Mouse (Mus musculus) liver, embryonic 11.5 days (tissue): Measurements from ENCODE around the gene Trub2. TPM values are rescaled to one million over a fixed set of nuclear protein-coding genes. Genes with fewer than 3 reads are reported as not detected.
A peak's percentile ranks its signal among the peaks of the same experiment; 100 is the strongest.

Experiments used
- ATAC-seq: fragments of 200-750 bp; cut with Nextera tagmentation; replicated peaks from 2 replicates; pipeline ENCODE4 v1.8.0; 2017; ENCODE audit warnings: moderate number of reproducible peaks, mild to moderate bottlenecking, moderate TSS enrichment, moderate library complexity; ENCODE audit not compliant: low FRiP score
- DNase-seq: peaks from one replicate; pipeline ENCODE4 v3.0.0-alpha.2; 2017; ENCODE audit warnings: low spot score
- H3K27ac ChIP-seq: fragments of 300-500 bp; sonication (generic); 2 replicates; pipeline ENCODE4 v1.5.1; 2014; ENCODE audit warnings: mild to moderate bottlenecking, low read depth, low read length, control low read depth
- H3K27me3 ChIP-seq: fragments of 300-500 bp; sonication (generic); replicated peaks from 2 replicates; pipeline ENCODE4 v1.6.1; 2014; ENCODE audit warnings: low read length, mixed read lengths; ENCODE audit not compliant: control insufficient read depth, insufficient read depth
- H3K36me3 ChIP-seq: fragments of 300-500 bp; sonication (generic); 2 replicates; pipeline ENCODE4 v1.6.1; 2014; ENCODE audit warnings: mild to moderate bottlenecking, low read length, moderate library complexity, mixed read lengths; ENCODE audit not compliant: control insufficient read depth, insufficient read depth
- H3K4me1 ChIP-seq: fragments of 300-500 bp; sonication (generic); replicated peaks from 2 replicates; pipeline ENCODE4 v1.6.1; 2014; ENCODE audit warnings: low read length, mixed read lengths; ENCODE audit not compliant: control insufficient read depth, insufficient read depth
- H3K4me2 ChIP-seq: fragments of 300-500 bp; sonication (generic); 2 replicates; pipeline ENCODE4 v1.6.1; 2014; ENCODE audit warnings: mild to moderate bottlenecking, control low read depth, moderate library complexity
- H3K4me3 ChIP-seq: fragments of 300-500 bp; sonication (generic); 2 replicates; pipeline ENCODE4 v1.5.1; 2014; ENCODE audit warnings: low read depth, low read length, control low read depth
- H3K9ac ChIP-seq: fragments of 300-500 bp; sonication (generic); 2 replicates; pipeline ENCODE4 v1.6.1; 2014; ENCODE audit warnings: low read depth, low read length, control low read depth
- H3K9me3 ChIP-seq: fragments of 300-500 bp; sonication (generic); 2 replicates; pipeline ENCODE4 v1.6.1; 2016; ENCODE audit warnings: low read length, inconsistent platforms, mixed read lengths; ENCODE audit not compliant: control insufficient read depth
- WGBS: fragments of 180-500 bp; shearing (Covaris S2); extraction: QIAGEN DNeasy Blood & Tissue Kit; methylation state at CpG from one replicate; pipeline ENCODE4 v1.1.7; 2014; 5-methylcytosine and 5-hydroxymethylcytosine counted together
- polyA plus RNA-seq: library from polyadenylated mRNA; unstranded; fragments of >200 nt; fragmentation: Nextera tagmentation; extraction: Ambion mirVana; gene quantifications from 2 replicates; pipeline ENCODE4 v1.2.1, GENCODE M21; 2014

Gene Trub2
- polyA plus RNA-seq, 1 experiment from 2014 or later, result 29.0 TPM

GRCm38 (mm10) chr2:29819363-29819762, 31.1 kb upstream of the Trub2 start:
- 32% methylated on average over 2 of the region's 2 CpGs for WGBS
- DNase-seq (no peak), ATAC-seq (no peak)
- Histone ChIP-seq H3K9ac (no peak overlapping the region), H3K4me3 (no peak overlapping the region), H3K36me3 (no peaks in the 10 kb centered on the region), H3K27me3 (no peaks in the 10 kb centered on the region), H3K9me3 (no peaks in the 10 kb centered on the region), H3K4me1 (peaks cover 13% of the 10 kb centered on the region), H3K27ac (peak overlapping the region; percentile 88; the same call in 1 of the 2 replicates), H3K4me2 (peak overlapping the region; percentile 95)

GRCm38 (mm10) chr2:29817426-29818232, 29.3 kb upstream of the Trub2 start:
- peak; percentile 81 for DNase-seq
- Histone ChIP-seq H3K9me3 (no peaks in the 10 kb centered on the region), H3K36me3 (0 out of 2 replicates have a peak, but pooled peaks cover 2% of the 10 kb centered on the region), H3K4me1 (peaks cover 13% of the 10 kb centered on the region), H3K27ac (no peak overlapping the region), H3K27me3 (no peaks in the 10 kb centered on the region), H3K9ac (no peak overlapping the region), H3K4me2 (no peak overlapping the region), H3K4me3 (no peak overlapping the region)
- peak; percentile 47 for ATAC-seq
- 37% methylated on average over 8 of the region's 8 CpGs for WGBS

- no peak overlapping the region for H3K27ac ChIP-seq
Measured at GRCm38 (mm10) chr2:29815678-29816371, 27.5 kb upstream of the Trub2 start.

GRCm38 (mm10) chr2:29803400-29803831, 15.1 kb upstream of the Trub2 start:
- DNase-seq (no peak), ATAC-seq (no peak)
- 0 out of 2 replicates have a peak, but pooled peaks cover 2% of the 10 kb centered on the region for H3K36me3 ChIP-seq
- H3K4me1 ChIP-seq, result peaks cover 4% of the 10 kb centered on the region; the same call in 1 of the 2 replicates
- no peaks in the 10 kb centered on the region for H3K9me3 ChIP-seq
- H3K27me3 ChIP-seq, result no peaks in the 10 kb centered on the region
- peak overlapping the region; percentile 84 for H3K4me2 ChIP-seq
- peak overlapping the region; percentile 66 for H3K4me3 ChIP-seq
- WGBS, result 25% methylated on average over 6 of the region's 6 CpGs
- peak overlapping the region; percentile 67; the same call in 1 of the 2 replicates for H3K9ac ChIP-seq
- no peak overlapping the region for H3K27ac ChIP-seq

More at GRCm38 (mm10) chr2:29815678-29816371, 27.5 kb upstream of the Trub2 start:
- ATAC-seq (no peak), DNase-seq (no peak)
- Histone ChIP-seq H3K27me3 (no peaks in the 10 kb centered on the region), H3K4me2 (no peak overlapping the region), H3K9ac (no peak overlapping the region), H3K4me1 (peaks cover 11% of the 10 kb centered on the region), H3K4me3 (no peak overlapping the region), H3K36me3 (0 out of 2 replicates have a peak, but pooled peaks cover 2% of the 10 kb centered on the region), H3K9me3 (no peaks in the 10 kb centered on the region)
- WGBS, result 72% methylated on average over 11 of the region's 11 CpGs

GRCm38 (mm10) chr2:29802827-29803201, 14.5 kb upstream of the Trub2 start:
- peak; percentile 37 for ATAC-seq
- DNase-seq, result no peak
- H3K9me3 ChIP-seq, result no peaks in the 10 kb centered on the region
- H3K4me2 ChIP-seq, result peak overlapping the region; percentile 84
- no peaks in the 10 kb centered on the region for H3K27me3 ChIP-seq
- 0 out of 2 replicates have a peak, but pooled peaks cover 2% of the 10 kb centered on the region for H3K36me3 ChIP-seq
- H3K4me3 ChIP-seq, result peak overlapping the region; percentile 66
- WGBS, result 0% methylated on average over 39 of the region's 39 CpGs
- H3K4me1 ChIP-seq, result peaks cover 4% of the 10 kb centered on the region; the same call in 1 of the 2 replicates
- H3K9ac ChIP-seq, result peak overlapping the region; percentile 67
- no peak overlapping the region for H3K27ac ChIP-seq

GRCm38 (mm10) chr2:29802075-29802826, 13.9 kb upstream of the Trub2 start, which contains the start of gene Slc27a4:
TSS of gene Slc27a4 (plus strand) at chr2:29802634.
- Histone ChIP-seq H3K36me3 (0 out of 2 replicates have a peak, but pooled peaks cover 2% of the 10 kb centered on the region), H3K9ac (peak within 1 kb of the TSS; percentile 67), H3K4me2 (peak within 1 kb of the TSS; percentile 84), H3K27me3 (no peaks in the 10 kb centered on the region), H3K27ac (no peak within 1 kb of the TSS), H3K4me1 (peaks cover 4% of the 10 kb centered on the region; the same call in 1 of the 2 replicates), H3K4me3 (peak within 1 kb of the TSS; percentile 66), H3K9me3 (no peaks in the 10 kb centered on the region)
- DNase-seq (peak; percentile 93), ATAC-seq (peak; percentile 98)
- 4% methylated on average over 27 of the region's 28 CpGs for WGBS

GRCm38 (mm10) chr2:29792772-29793487, 4.6 kb upstream of the Trub2 start:
- WGBS, result 89% methylated on average over 2 of the region's 2 CpGs

More at GRCm38 (mm10) chr2:29792772-29793487, 4.6 kb upstream of the Trub2 start:
- no peak for ATAC-seq
- H3K9ac ChIP-seq, result no peak overlapping the region
- no peak for DNase-seq
- no peak overlapping the region for H3K27ac ChIP-seq
- H3K9me3 ChIP-seq, result no peaks in the 10 kb centered on the region
- H3K4me1 ChIP-seq, result no peaks in the 10 kb centered on the region; the same call in 1 of the 2 replicates
- H3K27me3 ChIP-seq, result no peaks in the 10 kb centered on the region
- no peak overlapping the region for H3K4me2 ChIP-seq
- H3K4me3 ChIP-seq, result no peak overlapping the region
- H3K36me3 ChIP-seq, result peaks cover 7% of the 10 kb centered on the region; the same call in 1 of the 2 replicates
